Mouse (Mus musculus) myocyte (in vitro differentiated cells): Measurements from ENCODE around the gene Slc1a2.

Experiments
- CEBPB ChIP-seq: IDR thresholded peaks from 2 replicates; pipeline ENCODE4 v1.6.1; 2011; ENCODE audit warnings: mild to moderate bottlenecking, moderate library complexity; ENCODE audit not compliant: poor library complexity, insufficient read depth, severe bottlenecking
- E2F4 ChIP-seq: IDR thresholded peaks from one replicate; pipeline ENCODE4 v1.6.1; 2011; ENCODE audit warnings: mild to moderate bottlenecking, control low read depth, moderate library complexity; ENCODE audit not compliant: insufficient read depth
- MAX ChIP-seq: IDR thresholded peaks from one replicate; pipeline ENCODE4 v1.6.1; 2011; ENCODE audit warnings: low read depth, mild to moderate bottlenecking, control low read depth
- MYOD1 ChIP-seq, 3 experiments: IDR thresholded peaks; one replicate each; pipeline ENCODE4 v1.6.1; 2011; ENCODE audit warnings: control low read depth in 2 of 3, low read depth in 2 of 3, mild to moderate bottlenecking in 2 of 3, moderate library complexity in 1 of 3; ENCODE audit not compliant: insufficient read length in 2 of 3, control insufficient read depth in 1 of 3
- MYOG ChIP-seq, 3 experiments: IDR thresholded peaks; one replicate each; pipeline ENCODE4 v1.6.1; 2011; ENCODE audit warnings: control low read depth in 2 of 3, low read depth in 2 of 3, mild to moderate bottlenecking in 2 of 3; ENCODE audit not compliant: insufficient read length in 2 of 3, control insufficient read depth in 1 of 3, insufficient read depth in 1 of 3
- POLR2A ChIP-seq: IDR thresholded peaks from one replicate; pipeline ENCODE4 v1.6.1; 2011; ENCODE audit warnings: low read depth, mild to moderate bottlenecking, control low read depth, moderate library complexity; ENCODE audit not compliant: insufficient read length
- POLR2AphosphoS2 ChIP-seq: IDR thresholded peaks from one replicate; pipeline ENCODE4 v1.6.1; 2011; ENCODE audit warnings: low read depth, control low read depth; ENCODE audit not compliant: insufficient read length
- REST ChIP-seq: IDR thresholded peaks from one replicate; pipeline ENCODE4 v1.6.1; 2011; ENCODE audit warnings: mild to moderate bottlenecking, control low read depth, moderate library complexity; ENCODE audit not compliant: insufficient read depth, insufficient read length
- TCF12 ChIP-seq: IDR thresholded peaks from one replicate; pipeline ENCODE4 v1.6.1; 2011; ENCODE audit warnings: mild to moderate bottlenecking, control low read depth; ENCODE audit not compliant: poor library complexity, insufficient read depth, severe bottlenecking
- TCF3 ChIP-seq: IDR thresholded peaks from one replicate; pipeline ENCODE4 v1.6.1; 2011; ENCODE audit warnings: low read depth, control low read depth; ENCODE audit not compliant: insufficient read length
- USF1 ChIP-seq: IDR thresholded peaks from one replicate; pipeline ENCODE4 v1.6.1; 2011; ENCODE audit warnings: low read depth, mild to moderate bottlenecking, control low read depth, moderate library complexity

- TF ChIP-seq POLR2A: no peak
- TF ChIP-seq MYOD1 (IDR thresholded peaks at IDR 0.05; ENCODE audit: control insufficient read depth in 1 of 3, insufficient read length in 2 of 3, low read depth in 2 of 3): no peak
- TF ChIP-seq CEBPB: no peak
- TF ChIP-seq USF1: no peak
- TF ChIP-seq TCF3: no peak
- no peak for TF ChIP-seq MAX
- TF ChIP-seq REST: no peak
- TF ChIP-seq TCF12: no peak
- no peak for TF ChIP-seq POLR2AphosphoS2
- TF ChIP-seq MYOG (IDR thresholded peaks at IDR 0.05; ENCODE audit: control insufficient read depth in 1 of 3, insufficient read depth in 1 of 3, insufficient read length in 2 of 3, low read depth in 2 of 3): no peak
- no peak for TF ChIP-seq E2F4
These were observed 149.2 kb downstream of the Slc1a2 start for GRCm38 (mm10) chr2:102807633-102808032.
